Mouse (Mus musculus) neural tube, embryonic 13.5 days (tissue): ENCODE data around the gene Pcbp2. TPM values are rescaled to one million over a fixed set of nuclear protein-coding genes. Genes with fewer than 3 reads are reported as not detected.

ENCODE experiments used
- ATAC-seq: fragments of 200-750 bp; cut with Nextera tagmentation; 2 replicates; pipeline ENCODE4 v1.8.0; 2017; ENCODE audit warnings: low read depth, mild to moderate bottlenecking, moderate TSS enrichment, moderate library complexity
- H3K27ac ChIP-seq: fragments of 300-500 bp; sonication (generic); replicated peaks from 2 replicates; pipeline ENCODE4 v1.5.1; 2015; ENCODE audit warnings: moderate library complexity, mild to moderate bottlenecking, inconsistent platforms
- H3K27me3 ChIP-seq: fragments of 300-500 bp; sonication (generic); 2 replicates; pipeline ENCODE4 v1.6.1; 2015; ENCODE audit warnings: mild to moderate bottlenecking, inconsistent platforms
- H3K36me3 ChIP-seq: fragments of 300-500 bp; sonication (generic); 2 replicates; pipeline ENCODE4 v1.6.1; 2015; ENCODE audit warnings: mild to moderate bottlenecking, inconsistent platforms
- H3K4me1 ChIP-seq: fragments of 300-500 bp; sonication (generic); replicated peaks from 2 replicates; pipeline ENCODE4 v1.6.1; 2015; ENCODE audit warnings: inconsistent platforms
- H3K4me2 ChIP-seq: fragments of 300-500 bp; sonication (generic); 2 replicates; pipeline ENCODE4 v1.6.1; 2015; ENCODE audit warnings: inconsistent platforms, mild to moderate bottlenecking, moderate library complexity
- H3K4me3 ChIP-seq: fragments of 300-500 bp; sonication (generic); 2 replicates; pipeline ENCODE4 v1.5.1; 2015; ENCODE audit warnings: mild to moderate bottlenecking, inconsistent platforms
- H3K9ac ChIP-seq: fragments of 300-500 bp; sonication (generic); 2 replicates; pipeline ENCODE4 v1.6.1; 2015; ENCODE audit warnings: moderate library complexity, mild to moderate bottlenecking, inconsistent platforms
- H3K9me3 ChIP-seq: fragments of 300-500 bp; sonication (generic); 2 replicates; pipeline ENCODE4 v1.6.1; 2016; ENCODE audit warnings: inconsistent platforms
- WGBS: fragments of 180-500 bp; shearing (Covaris S2); methylation state at CpG from one replicate; pipeline ENCODE4 v1.1.7; 2015; 5-methylcytosine and 5-hydroxymethylcytosine counted together
- polyA plus RNA-seq: library from polyadenylated mRNA; unstranded; fragments of >200 nt; fragmentation: Nextera tagmentation; extraction: Ambion mirVana; gene quantifications from 2 replicates; pipeline ENCODE4 v1.2.1, GENCODE M21; 2015

Gene Pcbp2
- polyA plus RNA-seq, 1 experiment from 2014 or later, result 142 TPM

DNA sequence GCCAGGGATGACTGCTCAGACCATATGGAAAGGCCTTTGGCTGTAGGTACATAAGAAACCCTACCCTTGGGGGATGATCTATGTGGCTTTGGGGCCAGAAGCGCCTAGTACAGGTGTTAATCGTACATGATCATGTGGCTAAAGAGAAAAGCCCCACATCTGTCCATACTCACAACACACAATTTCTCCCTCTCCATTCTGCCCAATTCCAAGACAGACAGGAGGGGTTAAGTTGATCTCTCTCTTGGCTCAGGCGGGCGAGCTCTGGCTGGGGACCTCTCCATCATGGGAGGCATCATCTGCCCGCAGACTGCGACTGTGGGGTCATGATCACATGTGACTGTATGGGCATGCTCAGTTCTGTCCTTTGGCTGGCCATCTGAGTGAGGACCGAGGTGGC, 63.6 kb downstream of the Pcbp2 start:
- 91% methylated on average over 7 of the region's 7 CpGs for WGBS
- H3K4me2 ChIP-seq, result no peak overlapping the region
- H3K4me3 ChIP-seq, result no peak overlapping the region
- no peak for ATAC-seq
- no peak overlapping the region for H3K27ac ChIP-seq
- no peaks in the 10 kb centered on the region for H3K27me3 ChIP-seq
- H3K36me3 ChIP-seq, result peaks cover 67% of the 10 kb centered on the region
- H3K9ac ChIP-seq, result no peak overlapping the region
- no peaks in the 10 kb centered on the region; the same call in 1 of the 2 replicates for H3K4me1 ChIP-seq
- no peaks in the 10 kb centered on the region for H3K9me3 ChIP-seq

DNA sequence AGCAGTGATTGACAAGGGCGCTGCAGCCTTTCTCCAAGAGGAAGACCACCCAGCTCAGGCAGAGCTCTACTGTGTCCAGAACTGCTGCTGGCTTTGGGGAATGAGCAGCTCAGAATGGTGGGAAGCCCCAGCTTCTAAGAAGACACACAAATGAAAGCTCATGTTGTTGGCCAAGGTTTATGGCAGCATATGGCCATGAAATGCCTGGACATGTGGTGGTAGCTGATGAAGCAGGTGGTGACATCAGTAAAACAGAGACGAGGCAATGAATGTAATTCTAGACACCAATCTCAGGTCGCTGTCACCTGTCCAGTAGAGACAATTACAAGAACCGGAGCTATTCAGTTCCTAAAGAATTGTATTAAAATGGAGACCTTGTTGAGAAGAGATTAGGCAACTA, 74.5 kb downstream of the Pcbp2 start:
- whole genome bisulfite sequencing, result 84% methylated on average over 4 of the region's 4 CpGs
- no peaks in the 10 kb centered on the region for H3K9me3 ChIP-seq
- H3K27ac ChIP-seq, result no peak overlapping the region
- peaks cover 65% of the 10 kb centered on the region for H3K36me3 ChIP-seq
- no peak for ATAC-seq
- H3K4me2 ChIP-seq, result no peak overlapping the region
- H3K9ac ChIP-seq, result no peak overlapping the region
- peaks cover 9% of the 10 kb centered on the region; the same call in 1 of the 2 replicates for H3K4me1 ChIP-seq
- H3K4me3 ChIP-seq, result no peak overlapping the region
- no peaks in the 10 kb centered on the region for H3K27me3 ChIP-seq

DNA sequence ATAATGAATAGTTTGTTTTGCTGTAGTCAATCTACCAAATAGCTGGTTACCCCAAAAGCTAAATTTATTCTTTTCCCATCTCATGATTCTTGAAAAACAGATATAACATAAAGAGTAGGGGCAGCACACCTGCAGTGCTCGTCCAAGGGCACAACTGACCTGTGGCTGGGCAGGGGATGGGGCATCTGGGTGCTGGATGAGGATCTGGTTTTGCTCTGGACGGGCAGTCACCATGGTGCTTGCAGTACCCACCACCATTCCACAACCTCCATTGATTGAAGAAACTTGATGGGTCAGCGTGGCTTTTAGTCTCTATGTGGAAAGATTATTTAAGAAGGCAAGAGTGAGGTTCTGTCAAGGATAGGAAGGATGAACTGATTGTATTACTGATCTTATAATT, 75.9 kb downstream of the Pcbp2 start:
- H3K4me3 ChIP-seq, result no peak overlapping the region
- H3K27ac ChIP-seq, result 0 out of 2 replicates have a peak overlapping the region, but pooled peaks have one; percentile 66
- no peak overlapping the region for H3K4me2 ChIP-seq
- H3K9ac ChIP-seq, result no peak overlapping the region
- no peaks in the 10 kb centered on the region for H3K9me3 ChIP-seq
- H3K27me3 ChIP-seq, result no peaks in the 10 kb centered on the region
- no peak for ATAC-seq
- WGBS, result 91% methylated on average over 3 of the region's 3 CpGs
- H3K4me1 ChIP-seq, result peaks cover 9% of the 10 kb centered on the region; the same call in 1 of the 2 replicates
- peaks cover 61% of the 10 kb centered on the region for H3K36me3 ChIP-seq

DNA sequence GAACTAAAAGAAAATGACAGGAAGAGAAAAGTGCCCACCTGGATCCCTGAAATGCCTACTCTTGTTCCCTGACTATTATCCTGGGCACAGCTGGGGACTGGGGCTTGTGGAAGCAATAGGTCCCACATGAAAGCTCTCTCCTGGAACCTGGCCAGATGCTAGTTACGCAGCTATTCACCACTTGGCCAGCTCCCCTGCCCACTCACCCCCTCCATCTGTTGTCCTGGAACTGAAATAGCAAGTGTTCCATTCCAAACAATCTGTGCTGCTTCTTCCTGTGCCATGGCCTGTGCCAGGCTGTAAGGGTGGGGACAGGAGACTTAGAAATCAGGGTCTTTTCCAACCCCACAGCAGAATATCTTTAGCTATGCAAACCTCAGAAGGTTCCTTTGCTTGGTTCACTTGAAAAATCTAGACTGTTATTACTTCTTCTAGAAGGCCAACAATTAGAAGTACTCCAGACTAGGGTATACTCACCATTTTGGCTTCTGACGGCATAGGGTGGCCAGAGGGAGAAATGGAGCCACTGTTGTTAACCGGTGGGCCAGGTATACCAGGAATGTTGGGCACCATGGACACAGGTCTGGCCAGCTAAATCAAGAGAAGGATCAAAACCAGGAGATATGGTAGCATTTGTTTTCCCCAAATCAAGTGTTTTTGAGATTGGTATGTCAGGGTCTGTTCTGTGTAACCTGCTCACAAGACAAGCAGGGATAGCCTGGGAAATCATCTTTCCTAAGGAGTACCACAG, 76.5 kb downstream of the Pcbp2 start:
- no peak overlapping the region for H3K9ac ChIP-seq
- WGBS, result 70% methylated on average over 3 of the region's 3 CpGs
- H3K36me3 ChIP-seq, result peaks cover 60% of the 10 kb centered on the region
- peaks cover 9% of the 10 kb centered on the region; the same call in 1 of the 2 replicates for H3K4me1 ChIP-seq
- H3K4me3 ChIP-seq, result no peak overlapping the region
- peak; percentile 72 for ATAC-seq
- H3K27ac ChIP-seq, result peak overlapping the region; percentile 66
- no peak overlapping the region for H3K4me2 ChIP-seq
- no peaks in the 10 kb centered on the region for H3K9me3 ChIP-seq
- no peaks in the 10 kb centered on the region for H3K27me3 ChIP-seq

DNA sequence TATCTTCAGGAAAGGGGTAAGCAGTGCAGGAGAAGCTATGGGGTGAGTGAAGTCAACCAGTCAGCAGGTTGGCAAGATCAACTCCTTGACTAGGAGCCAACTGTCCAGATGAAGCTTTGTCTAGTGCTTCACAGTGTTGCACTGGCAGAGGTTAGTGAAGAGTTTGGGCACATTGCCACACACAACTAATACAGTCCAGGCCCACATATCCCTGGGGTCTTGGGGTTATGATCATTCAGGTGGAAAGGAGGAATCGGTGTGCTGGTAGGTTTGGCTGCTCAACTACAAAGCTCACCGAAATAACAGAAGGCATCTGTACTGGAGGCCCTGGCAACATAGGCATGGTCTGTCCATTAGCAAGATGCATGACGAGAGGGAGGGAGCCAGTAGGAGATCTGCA, 77.1 kb downstream of the Pcbp2 start:
- ATAC-seq, result no peak

More for the DNA sequence above, 77.1 kb downstream of the Pcbp2 start:
- H3K4me2 ChIP-seq, result no peak overlapping the region
- peak overlapping the region; percentile 66 for H3K27ac ChIP-seq
- peaks cover 9% of the 10 kb centered on the region; the same call in 1 of the 2 replicates for H3K4me1 ChIP-seq
- WGBS, result 80% methylated on average over 3 of the region's 3 CpGs
- no peak overlapping the region for H3K4me3 ChIP-seq
- no peaks in the 10 kb centered on the region for H3K9me3 ChIP-seq
- H3K36me3 ChIP-seq, result peaks cover 60% of the 10 kb centered on the region
- H3K9ac ChIP-seq, result no peak overlapping the region
- no peaks in the 10 kb centered on the region for H3K27me3 ChIP-seq

Other genes with a start within 250 kb of the Pcbp2 start
- gene Itgb7, start 238.6 kb upstream of the Pcbp2 start, polyA plus RNA-seq, result 0.30 and 1.7 TPM in 2 replicates
- 8.5 and 12.5 TPM in 2 replicates for gene Rarg, start 213.0 kb upstream of the Pcbp2 start, polyA plus RNA-seq
- 0.14 TPM in 1 of 2 replicates, not detected in the other for gene Gm9918, start 200.0 kb upstream of the Pcbp2 start, polyA plus RNA-seq
- 52.0 and 54.0 TPM in 2 replicates for gene Mfsd5, start 191.1 kb upstream of the Pcbp2 start, polyA plus RNA-seq
- gene Espl1, start 174.3 kb upstream of the Pcbp2 start, polyA plus RNA-seq, result 5.6 and 7.5 TPM in 2 replicates
- gene Pfdn5, start 144.4 kb upstream of the Pcbp2 start, polyA plus RNA-seq, result 438 and 480 TPM in 2 replicates
- 74.0 and 82.6 TPM in 2 replicates for gene Myg1, start 138.8 kb upstream of the Pcbp2 start, polyA plus RNA-seq
- 31.3 and 36.8 TPM in 2 replicates for gene Aaas, start 119.8 kb upstream of the Pcbp2 start, polyA plus RNA-seq
- 0.47 and 0.69 TPM in 2 replicates for gene Sp7, start 103.4 kb upstream of the Pcbp2 start, polyA plus RNA-seq
- gene Sp1, start 64.4 kb upstream of the Pcbp2 start, polyA plus RNA-seq, result 4.3 and 6.0 TPM in 2 replicates
- 0.13 and 0.76 TPM in 2 replicates for gene Amhr2, start 25.2 kb upstream of the Pcbp2 start, polyA plus RNA-seq
- gene Prr13, start 11.5 kb upstream of the Pcbp2 start, polyA plus RNA-seq, result 88.7 and 100.0 TPM in 2 replicates
- 8.7 and 16.2 TPM in 2 replicates for gene Gm10337, start 33.2 kb downstream of the Pcbp2 start, polyA plus RNA-seq
- gene Map3k12, start 46.5 kb downstream of the Pcbp2 start, polyA plus RNA-seq, result 45.8 and 50.6 TPM in 2 replicates
- gene Tarbp2, start 47.7 kb downstream of the Pcbp2 start, polyA plus RNA-seq, result 82.6 and 88.0 TPM in 2 replicates
- 7.3 and 13.3 TPM in 2 replicates for gene Npff, start 54.4 kb downstream of the Pcbp2 start, polyA plus RNA-seq
- gene Gm28047, start 154.5 kb downstream of the Pcbp2 start, polyA plus RNA-seq, result 1.3 TPM in 1 of 2 replicates, not detected in the other
- gene Atf7, start 154.9 kb downstream of the Pcbp2 start, polyA plus RNA-seq, result 16.1 and 22.5 TPM in 2 replicates
- 45.9 and 48.1 TPM in 2 replicates for gene Atp5g2, start 201.8 kb downstream of the Pcbp2 start, polyA plus RNA-seq